Mouse (Mus musculus): ENCODE results near the gene Ddhd1. TPM values are rescaled to one million over a fixed set of nuclear protein-coding genes. Genes with fewer than 3 reads are reported as not detected.

Ddhd1 gene
- polyA plus RNA-seq, 1 experiment, result 10.6 TPM

DNA sequence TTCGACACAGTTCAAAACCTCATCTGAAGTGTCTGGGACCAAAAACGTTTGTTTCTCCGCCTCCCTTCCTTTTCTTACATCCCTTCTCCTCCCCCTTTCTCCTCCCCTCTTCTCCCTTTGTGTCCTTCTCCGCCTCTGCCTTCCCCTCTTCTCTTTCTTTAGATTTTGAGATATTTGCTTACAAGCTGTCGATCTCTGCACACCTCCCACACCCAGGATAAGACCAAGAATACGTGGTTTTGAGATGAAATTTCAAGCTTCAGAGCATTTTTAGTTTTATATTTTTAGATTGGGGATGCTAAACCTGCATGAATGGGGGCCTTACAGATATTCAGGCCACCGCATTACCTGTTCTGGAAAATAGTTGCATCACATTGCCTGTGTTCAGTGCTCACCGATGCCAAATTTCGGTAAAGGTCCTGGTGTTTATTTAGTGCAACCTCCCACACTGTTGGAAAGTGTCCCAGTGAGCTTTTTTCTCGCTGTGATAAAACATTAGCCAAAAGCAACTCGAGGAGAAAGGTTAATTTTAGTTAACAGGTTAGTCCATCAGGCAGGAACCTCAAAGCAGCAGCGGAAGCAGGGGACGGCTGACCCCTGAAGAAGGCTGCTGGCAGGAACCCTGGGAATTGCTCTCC, 107.8 kb downstream of the Ddhd1 start:
- no peaks in the 10 kb centered on the region for H3K27me3 ChIP-seq (ENCODE audit: control insufficient read depth, insufficient read depth, low read length)
- no peak overlapping the region for H3K4me3 ChIP-seq (ENCODE audit: extremely low read depth, insufficient read depth, insufficient read length)
- TF ChIP-seq POLR2A (IDR thresholded peaks at IDR 0.05; ENCODE audit: low read depth, low read length), result no peak
- no peak for TF ChIP-seq CTCF (IDR thresholded peaks at IDR 0.05; ENCODE audit: extremely low read depth, insufficient read depth, insufficient read length, insufficient replicate concordance)
- no peaks in the 10 kb centered on the region for H3K36me3 ChIP-seq (ENCODE audit: control insufficient read depth, insufficient read depth, low read length)
- WGBS, result 79% methylated on average over 13 of the region's 13 CpGs
- no peaks in the 10 kb centered on the region for H3K4me1 ChIP-seq (ENCODE audit: control insufficient read depth, insufficient read depth, insufficient read length)
- DNase-seq (ENCODE audit: low read depth in 1 of 2, low spot score in 2 of 2), result no peak
- no peak overlapping the region for H3K27ac ChIP-seq (ENCODE audit: insufficient read depth, low read length)

DNA sequence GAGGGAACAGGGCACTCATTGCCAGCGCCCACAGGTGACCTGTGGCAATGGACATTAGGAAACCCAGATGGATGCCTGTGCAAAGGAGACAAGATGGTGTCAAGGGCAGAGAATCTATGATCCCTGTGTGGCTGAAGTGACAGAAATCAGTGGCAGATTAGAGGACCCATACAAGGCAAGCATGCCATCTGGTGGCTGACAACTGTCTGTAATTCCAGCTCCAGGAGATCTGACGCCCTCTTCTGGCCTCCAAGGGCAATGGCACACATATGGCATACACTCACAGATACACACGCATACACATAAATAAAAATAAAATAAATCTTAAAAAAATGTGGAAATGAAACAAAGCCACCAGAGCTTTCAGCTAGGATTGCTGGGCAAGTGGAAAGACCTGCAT, 109.8 kb downstream of the Ddhd1 start:
- Histone ChIP-seq H3K27me3 (ENCODE audit: control insufficient read depth, insufficient read depth, low read length) (no peaks in the 10 kb centered on the region), H3K27ac (ENCODE audit: insufficient read depth, low read length) (no peak overlapping the region), H3K4me1 (ENCODE audit: control insufficient read depth, insufficient read depth, insufficient read length) (no peaks in the 10 kb centered on the region), H3K36me3 (ENCODE audit: control insufficient read depth, insufficient read depth, low read length) (no peaks in the 10 kb centered on the region), H3K4me3 (ENCODE audit: extremely low read depth, insufficient read depth, insufficient read length) (no peak overlapping the region)
- WGBS, result 80% methylated on average over 3 of the region's 3 CpGs
- DNase-seq (ENCODE audit: low read depth in 1 of 2, low spot score in 2 of 2), result no peak
- TF ChIP-seq CTCF (IDR thresholded peaks at IDR 0.05; ENCODE audit: extremely low read depth, insufficient read depth, insufficient read length, insufficient replicate concordance) (no peak), POLR2A (IDR thresholded peaks at IDR 0.05; ENCODE audit: low read depth, low read length) (no peak)

DNA sequence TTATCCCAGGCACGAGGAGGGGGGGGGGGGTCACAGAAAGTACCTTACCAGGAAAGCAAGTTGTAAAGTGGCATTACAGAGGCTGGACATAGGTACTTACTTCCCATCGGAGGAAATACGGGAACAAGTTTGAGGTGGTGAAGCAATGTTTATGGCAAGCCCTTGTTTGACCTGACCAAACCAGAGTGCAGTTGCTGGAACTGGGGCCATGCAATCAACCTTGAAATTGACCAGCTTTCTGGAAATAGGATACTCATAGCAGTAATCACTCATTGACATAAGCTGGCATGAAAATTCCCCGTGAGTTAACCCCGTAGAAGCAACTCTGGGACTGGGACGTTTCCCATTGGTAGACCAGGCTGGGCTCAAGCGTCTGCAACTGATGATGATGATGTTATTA, 113.0 kb downstream of the Ddhd1 start:
- no peaks in the 10 kb centered on the region for H3K4me1 ChIP-seq (ENCODE audit: control insufficient read depth, insufficient read depth, insufficient read length)
- WGBS, result 75% methylated on average over 7 of the region's 7 CpGs
- H3K27ac ChIP-seq (ENCODE audit: insufficient read depth, low read length), result no peak overlapping the region
- H3K27me3 ChIP-seq (ENCODE audit: control insufficient read depth, insufficient read depth, low read length), result no peaks in the 10 kb centered on the region
- H3K4me3 ChIP-seq (ENCODE audit: extremely low read depth, insufficient read depth, insufficient read length), result no peak overlapping the region
- TF ChIP-seq POLR2A (IDR thresholded peaks at IDR 0.05; ENCODE audit: low read depth, low read length), result no peak
- TF ChIP-seq CTCF (IDR thresholded peaks at IDR 0.05; ENCODE audit: extremely low read depth, insufficient read depth, insufficient read length, insufficient replicate concordance), result no peak
- no peak for DNase-seq (ENCODE audit: low read depth in 1 of 2, low spot score in 2 of 2)
- H3K36me3 ChIP-seq (ENCODE audit: control insufficient read depth, insufficient read depth, low read length), result no peaks in the 10 kb centered on the region

DNA sequence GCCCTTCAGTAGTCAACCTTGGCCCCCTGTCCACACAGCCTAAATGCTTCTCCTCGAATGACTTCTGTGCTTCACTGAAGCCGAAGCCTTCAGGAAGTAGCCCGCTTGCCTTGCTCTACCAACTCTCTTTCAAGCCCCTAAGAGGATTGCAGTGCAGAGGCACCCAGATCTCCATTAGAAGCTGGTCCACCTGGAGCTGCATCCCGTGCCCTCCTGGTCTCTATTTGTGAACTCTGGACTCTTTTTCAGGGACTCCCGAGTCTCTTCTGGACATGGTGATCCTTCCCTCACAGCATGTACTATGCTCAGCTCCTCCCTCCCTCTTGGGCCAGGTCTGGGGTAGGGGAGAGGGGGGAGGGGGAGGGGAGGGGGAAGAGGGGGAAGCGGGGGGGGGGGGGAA, 113.9 kb downstream of the Ddhd1 start:
- Histone ChIP-seq H3K36me3 (ENCODE audit: control insufficient read depth, insufficient read depth, low read length) (no peaks in the 10 kb centered on the region), H3K4me1 (ENCODE audit: control insufficient read depth, insufficient read depth, insufficient read length) (no peaks in the 10 kb centered on the region), H3K4me3 (ENCODE audit: extremely low read depth, insufficient read depth, insufficient read length) (no peak overlapping the region), H3K27me3 (ENCODE audit: control insufficient read depth, insufficient read depth, low read length) (no peaks in the 10 kb centered on the region), H3K27ac (ENCODE audit: insufficient read depth, low read length) (no peak overlapping the region)
- TF ChIP-seq CTCF (IDR thresholded peaks at IDR 0.05; ENCODE audit: extremely low read depth, insufficient read depth, insufficient read length, insufficient replicate concordance) (no peak), POLR2A (IDR thresholded peaks at IDR 0.05; ENCODE audit: low read depth, low read length) (no peak)
- WGBS, result 74% methylated on average over 5 of the region's 6 CpGs
- DNase-seq (ENCODE audit: low read depth in 1 of 2, low spot score in 2 of 2), result no peak

DNA sequence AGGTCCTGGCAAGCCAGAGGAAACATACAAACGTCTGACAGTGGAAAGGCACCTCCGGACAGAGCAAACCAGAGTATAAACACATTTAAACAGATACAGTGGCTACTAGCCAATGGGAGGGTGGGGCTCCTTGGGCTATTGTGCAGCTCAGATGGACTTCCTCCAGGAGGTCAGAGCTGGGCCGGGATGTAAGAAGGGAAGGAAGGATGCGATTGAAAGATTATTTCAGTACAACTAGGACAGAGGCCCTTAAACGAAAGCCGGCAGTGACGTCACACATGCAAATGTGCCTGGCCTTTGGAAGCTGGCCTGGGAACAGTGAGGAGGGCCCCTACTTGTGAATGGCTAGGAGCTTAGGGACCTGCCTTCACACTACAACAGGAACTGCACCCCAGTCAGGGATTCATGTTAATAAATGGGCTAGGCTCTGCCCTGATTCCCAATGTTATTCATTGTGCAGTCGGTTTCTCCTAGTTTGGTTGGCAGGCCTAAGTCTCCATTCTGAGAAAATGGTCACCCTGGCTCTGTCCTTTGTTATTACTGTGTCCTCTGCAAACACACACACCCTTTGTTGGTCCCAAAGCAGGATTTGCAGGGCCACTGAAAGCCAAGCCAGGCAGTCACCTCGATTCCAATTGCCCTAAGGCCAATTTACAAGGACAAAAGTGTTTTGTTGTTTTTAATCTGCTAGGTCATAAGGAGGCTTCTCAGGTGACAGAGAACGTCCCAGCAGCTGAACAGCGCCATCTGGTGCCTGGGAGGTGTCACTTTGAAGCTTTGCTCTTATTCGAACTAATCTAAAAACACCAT, 118.1 kb downstream of the Ddhd1 start:
- Histone ChIP-seq H3K4me3 (ENCODE audit: extremely low read depth, insufficient read depth, insufficient read length) (no peak overlapping the region), H3K27ac (ENCODE audit: insufficient read depth, low read length) (peak overlapping the region; percentile 60), H3K27me3 (ENCODE audit: control insufficient read depth, insufficient read depth, low read length) (no peaks in the 10 kb centered on the region), H3K4me1 (ENCODE audit: control insufficient read depth, insufficient read depth, insufficient read length) (no peaks in the 10 kb centered on the region), H3K36me3 (ENCODE audit: control insufficient read depth, insufficient read depth, low read length) (no peaks in the 10 kb centered on the region)
- DNase-seq (ENCODE audit: low read depth in 1 of 2, low spot score in 2 of 2), result no peak
- WGBS, result 48% methylated on average over 12 of the region's 12 CpGs
- TF ChIP-seq POLR2A (IDR thresholded peaks at IDR 0.05; ENCODE audit: low read depth, low read length) (no peak), CTCF (IDR thresholded peaks at IDR 0.05; ENCODE audit: extremely low read depth, insufficient read depth, insufficient read length, insufficient replicate concordance) (no peak)

Other genes with a start within 250 kb of the Ddhd1 start
- gene Fermt2, start 128.0 kb downstream of the Ddhd1 start, polyA plus RNA-seq (2012; rRNA removed), result 7.9 and 9.3 TPM in 2 replicates